Mouse (Mus musculus) stomach, embryonic 15.5 days (tissue): ENCODE results near the gene Slc11a2. TPM values are rescaled to one million over a fixed set of nuclear protein-coding genes. Genes with fewer than 3 reads are reported as not detected.

Source experiments
- ATAC-seq: fragments of 200-750 bp; cut with Nextera tagmentation; 2 replicates; pipeline ENCODE4 v1.8.0; 2017; ENCODE audit warnings: low read depth, moderate number of reproducible peaks, moderate TSS enrichment; ENCODE audit not compliant: insufficient read depth, low FRiP score
- H3K27ac ChIP-seq: fragments of 300-500 bp; sonication (generic); 2 replicates; pipeline ENCODE4 v1.5.1; 2015; ENCODE audit warnings: mild to moderate bottlenecking, inconsistent platforms
- H3K27me3 ChIP-seq: fragments of 300-500 bp; sonication (generic); replicated peaks from 2 replicates; pipeline ENCODE4 v1.6.1; 2015; ENCODE audit warnings: inconsistent platforms
- H3K36me3 ChIP-seq: fragments of 300-500 bp; sonication (generic); 2 replicates; pipeline ENCODE4 v1.6.1; 2015; ENCODE audit warnings: inconsistent platforms
- H3K4me1 ChIP-seq: fragments of 300-500 bp; sonication (generic); 2 replicates; pipeline ENCODE4 v1.6.1; 2015; ENCODE audit warnings: inconsistent platforms
- H3K4me2 ChIP-seq: fragments of 300-500 bp; sonication (generic); 2 replicates; pipeline ENCODE4 v1.6.1; 2015; ENCODE audit warnings: mild to moderate bottlenecking, inconsistent platforms
- H3K4me3 ChIP-seq: fragments of 300-500 bp; sonication (generic); replicated peaks from 2 replicates; pipeline ENCODE4 v1.5.1; 2015; ENCODE audit warnings: inconsistent platforms
- H3K9ac ChIP-seq: fragments of 300-500 bp; sonication (generic); 2 replicates; pipeline ENCODE4 v1.6.1; 2015; ENCODE audit warnings: inconsistent platforms
- H3K9me3 ChIP-seq: fragments of 300-500 bp; sonication (generic); 2 replicates; pipeline ENCODE4 v1.6.1; 2016; ENCODE audit warnings: inconsistent platforms
- WGBS: fragments of 180-500 bp; shearing (Covaris S2); methylation state at CpG from one replicate; pipeline ENCODE4 v1.1.7; 2015; 5-methylcytosine and 5-hydroxymethylcytosine counted together
- polyA plus RNA-seq: library from polyadenylated mRNA; unstranded; fragments of >200 nt; fragmentation: Nextera tagmentation; extraction: Ambion mirVana; gene quantifications from 2 replicates; pipeline ENCODE4 v1.2.1, GENCODE M21; 2015

Gene Slc11a2
- polyA plus RNA-seq, 1 experiment from 2014 or later: 24.0 TPM

DNA sequence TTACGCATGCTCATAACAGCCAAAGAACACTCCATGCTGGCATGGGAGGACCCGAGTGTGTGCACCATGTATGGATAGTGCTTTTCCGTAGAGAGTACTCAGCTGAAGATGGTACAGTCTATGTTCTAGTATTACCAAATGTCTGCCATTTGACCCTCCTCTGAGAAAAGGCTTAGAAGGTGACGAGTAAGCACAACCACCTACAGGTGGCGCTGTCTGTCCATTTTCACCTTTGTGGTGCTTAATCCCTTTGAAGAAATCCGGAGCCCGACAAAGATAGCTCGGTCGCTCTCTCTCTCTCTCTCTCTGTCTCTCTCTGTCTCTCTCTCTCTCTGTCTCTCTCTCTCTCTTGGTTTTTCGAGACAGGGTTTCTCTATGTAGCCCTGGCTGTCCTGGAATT, 33.2 kb upstream of the Slc11a2 start:
- Histone ChIP-seq H3K4me3 (no peak overlapping the region), H3K4me1 (peaks cover 7% of the 10 kb centered on the region; the same call in 1 of the 2 replicates), H3K9me3 (no peaks in the 10 kb centered on the region), H3K27me3 (0 out of 2 replicates have a peak, but pooled peaks cover 5% of the 10 kb centered on the region), H3K27ac (no peak overlapping the region), H3K9ac (no peak overlapping the region), H3K4me2 (no peak overlapping the region), H3K36me3 (no peaks in the 10 kb centered on the region)
- 36% methylated on average over 10 of the region's 10 CpGs for WGBS
- ATAC-seq: no peak

DNA sequence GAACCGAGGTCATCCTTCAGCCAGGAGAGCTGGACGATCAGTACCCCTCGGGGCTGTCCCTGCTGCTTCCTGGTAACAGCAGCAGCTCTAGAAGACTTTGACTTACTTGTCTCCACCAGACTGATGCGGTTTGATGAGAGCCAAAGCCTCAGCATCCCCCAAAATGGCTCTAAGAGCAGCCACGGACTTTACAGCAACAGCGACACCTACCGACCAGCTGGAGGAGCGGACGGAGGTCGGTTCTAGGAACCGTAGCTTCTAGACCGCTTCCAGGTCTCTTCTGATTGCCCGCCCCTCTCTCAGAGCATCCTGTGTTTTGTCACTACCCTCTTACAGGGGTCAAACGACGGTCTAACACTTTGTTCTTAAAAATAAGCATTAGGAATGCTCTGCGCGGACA, 32.5 kb upstream of the Slc11a2 start:
- H3K36me3 ChIP-seq: no peaks in the 10 kb centered on the region
- no peak overlapping the region for H3K4me3 ChIP-seq
- H3K9me3 ChIP-seq: no peaks in the 10 kb centered on the region
- H3K27me3 ChIP-seq: 0 out of 2 replicates have a peak, but pooled peaks cover 5% of the 10 kb centered on the region
- no peak overlapping the region for H3K27ac ChIP-seq
- H3K4me2 ChIP-seq: peak overlapping the region; percentile 9; the same call in 1 of the 2 replicates
- 6% methylated on average over 17 of the region's 17 CpGs for WGBS
- no peak overlapping the region for H3K9ac ChIP-seq
- ATAC-seq: peak; percentile 36; the same call in 1 of the 2 replicates
- H3K4me1 ChIP-seq: peaks cover 7% of the 10 kb centered on the region; the same call in 1 of the 2 replicates

DNA sequence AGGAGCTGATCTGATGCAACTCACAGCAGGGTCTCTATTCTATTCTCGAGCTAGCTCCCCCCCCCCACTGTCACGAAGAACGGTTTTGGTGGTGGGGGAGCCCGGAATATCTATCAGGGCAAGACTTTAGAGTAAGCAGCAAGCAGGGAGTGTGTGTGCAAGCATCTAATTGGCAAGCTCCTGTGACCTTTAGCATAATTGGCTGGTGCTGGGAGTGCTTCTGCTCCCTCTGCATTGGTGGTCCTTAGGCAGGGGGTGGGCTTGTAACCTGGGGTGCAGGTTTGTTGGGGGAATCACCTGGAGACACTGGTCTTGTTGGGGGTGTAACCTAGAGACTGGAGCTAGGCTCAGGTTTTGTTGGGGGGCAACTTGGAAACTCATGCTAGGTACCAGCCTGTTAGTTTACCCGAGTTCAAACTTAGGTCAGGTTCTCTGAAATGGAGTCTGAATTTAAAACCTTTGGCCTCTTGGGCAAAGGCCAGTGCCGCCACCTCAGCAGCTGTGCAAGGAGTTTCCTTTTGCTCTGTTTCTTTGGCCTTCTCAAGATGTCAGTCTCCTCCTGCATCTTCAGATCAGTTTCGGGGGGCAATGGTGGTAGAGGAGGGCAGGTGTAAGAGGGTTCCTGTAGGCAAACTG, 31.6 kb upstream of the Slc11a2 start:
- 73% methylated on average over 7 of the region's 7 CpGs for WGBS

DNA sequence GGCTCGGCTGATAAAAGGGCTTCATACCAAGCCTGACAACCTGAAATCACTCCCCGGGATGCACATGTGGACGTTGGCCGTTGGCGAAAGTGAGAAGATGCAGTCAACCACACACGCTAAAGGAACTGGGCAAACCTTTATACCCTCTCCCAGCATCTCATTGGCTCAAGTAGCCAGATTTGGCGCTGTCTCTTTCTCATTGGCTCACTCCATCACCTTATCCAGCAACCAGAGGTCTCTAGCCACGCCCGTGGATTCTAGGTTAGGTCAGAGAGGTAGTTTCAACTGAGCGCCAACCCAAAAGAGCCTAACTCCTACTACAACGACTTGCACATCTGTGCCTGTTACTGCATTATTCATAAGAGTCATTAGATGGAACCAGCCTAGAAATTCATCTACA, 27.6 kb upstream of the Slc11a2 start:
- no peaks in the 10 kb centered on the region for H3K4me1 ChIP-seq
- H3K9ac ChIP-seq: no peak overlapping the region
- no peak overlapping the region for H3K4me2 ChIP-seq
- WGBS: 72% methylated on average over 11 of the region's 11 CpGs
- no peaks in the 10 kb centered on the region for H3K9me3 ChIP-seq
- no peaks in the 10 kb centered on the region for H3K27me3 ChIP-seq
- no peak overlapping the region for H3K27ac ChIP-seq
- no peaks in the 10 kb centered on the region for H3K36me3 ChIP-seq
- no peak for ATAC-seq
- H3K4me3 ChIP-seq: no peak overlapping the region

More for the DNA sequence above, 31.6 kb upstream of the Slc11a2 start:
- no peak overlapping the region for H3K27ac ChIP-seq
- no peak overlapping the region for H3K9ac ChIP-seq
- H3K36me3 ChIP-seq: no peaks in the 10 kb centered on the region
- ATAC-seq: no peak
- no peak overlapping the region for H3K4me3 ChIP-seq
- no peak overlapping the region for H3K4me2 ChIP-seq
- peaks cover 7% of the 10 kb centered on the region; the same call in 1 of the 2 replicates for H3K4me1 ChIP-seq
- 0 out of 2 replicates have a peak, but pooled peaks cover 5% of the 10 kb centered on the region for H3K27me3 ChIP-seq
- no peaks in the 10 kb centered on the region for H3K9me3 ChIP-seq

DNA sequence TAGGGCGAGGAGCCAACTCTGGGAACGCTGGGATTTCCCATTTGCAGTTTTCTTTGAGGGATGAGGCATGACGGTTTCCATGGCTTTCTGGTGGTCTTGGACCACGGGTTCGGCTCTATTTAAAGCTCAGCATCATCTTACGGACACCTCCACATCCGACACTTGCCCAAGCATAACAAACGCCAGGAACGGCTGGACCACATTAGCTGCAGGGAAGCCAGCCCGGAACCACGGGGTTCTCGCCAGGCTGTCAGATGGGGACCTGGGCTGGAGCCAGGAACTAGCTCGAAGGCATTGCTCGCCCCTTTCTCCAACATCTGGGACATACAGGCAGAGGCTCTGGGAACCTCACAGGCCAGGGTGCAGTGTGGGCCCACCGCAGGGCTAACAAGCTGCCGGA, 26.4 kb upstream of the Slc11a2 start:
- H3K9ac ChIP-seq: no peak overlapping the region
- no peak overlapping the region for H3K4me2 ChIP-seq
- no peak for ATAC-seq
- H3K4me3 ChIP-seq: no peak overlapping the region
- no peaks in the 10 kb centered on the region for H3K4me1 ChIP-seq
- WGBS: 56% methylated on average over 16 of the region's 16 CpGs
- H3K36me3 ChIP-seq: no peaks in the 10 kb centered on the region
- H3K27me3 ChIP-seq: no peaks in the 10 kb centered on the region
- H3K9me3 ChIP-seq: no peaks in the 10 kb centered on the region
- H3K27ac ChIP-seq: 0 out of 2 replicates have a peak overlapping the region, but pooled peaks have one; percentile 24

DNA sequence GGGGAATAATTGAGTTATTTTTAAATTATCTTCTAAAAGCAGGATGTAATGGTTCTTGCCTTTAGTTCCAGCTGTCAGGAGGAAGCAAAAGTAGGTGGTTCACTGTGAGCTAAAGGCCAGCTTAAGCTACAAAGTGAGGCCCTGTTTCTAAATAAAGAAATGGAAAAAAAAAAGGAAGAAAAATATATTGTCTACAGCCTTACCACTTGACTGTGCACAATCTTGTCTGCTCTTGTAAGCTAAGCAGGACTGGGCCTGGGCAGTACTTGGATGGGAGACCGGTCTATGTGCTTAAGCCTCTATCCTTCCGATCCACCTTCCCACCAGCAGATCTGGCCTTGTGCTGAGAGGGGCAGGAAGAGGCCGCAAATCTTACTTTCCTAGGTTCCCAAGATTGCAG, 24.6 kb upstream of the Slc11a2 start:
- no peaks in the 10 kb centered on the region for H3K9me3 ChIP-seq
- no peak overlapping the region for H3K27ac ChIP-seq
- H3K4me1 ChIP-seq: no peaks in the 10 kb centered on the region
- no peak overlapping the region for H3K9ac ChIP-seq
- H3K27me3 ChIP-seq: no peaks in the 10 kb centered on the region
- H3K4me3 ChIP-seq: no peak overlapping the region
- WGBS: 82% methylated on average over 3 of the region's 3 CpGs
- H3K36me3 ChIP-seq: no peaks in the 10 kb centered on the region
- ATAC-seq: no peak
- no peak overlapping the region for H3K4me2 ChIP-seq

DNA sequence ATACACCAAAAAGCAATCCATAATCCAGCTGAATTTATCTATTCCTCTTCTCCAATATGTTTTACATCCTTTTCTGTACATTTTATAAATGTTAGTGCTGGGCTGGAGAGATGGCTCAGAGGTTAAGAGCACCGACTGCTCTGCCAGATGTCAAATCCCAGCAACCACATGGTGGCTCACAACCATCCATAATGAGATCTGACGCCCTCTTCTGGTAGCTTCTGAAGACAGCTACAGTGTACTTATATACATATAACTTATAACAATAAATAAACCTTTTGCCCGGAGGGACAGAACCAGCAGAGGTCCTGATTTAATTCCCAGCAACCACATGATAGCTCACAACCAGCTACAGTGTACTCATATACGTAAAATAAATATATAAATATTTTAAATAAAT, 23.7 kb upstream of the Slc11a2 start:
- Histone ChIP-seq H3K9ac (no peak overlapping the region), H3K9me3 (no peaks in the 10 kb centered on the region), H3K36me3 (no peaks in the 10 kb centered on the region), H3K4me1 (0 out of 2 replicates have a peak, but pooled peaks cover 4% of the 10 kb centered on the region), H3K4me2 (no peak overlapping the region), H3K27me3 (no peaks in the 10 kb centered on the region), H3K4me3 (no peak overlapping the region), H3K27ac (no peak overlapping the region)
- no peak for ATAC-seq
- WGBS: 65% methylated on average over 4 of the region's 4 CpGs

DNA sequence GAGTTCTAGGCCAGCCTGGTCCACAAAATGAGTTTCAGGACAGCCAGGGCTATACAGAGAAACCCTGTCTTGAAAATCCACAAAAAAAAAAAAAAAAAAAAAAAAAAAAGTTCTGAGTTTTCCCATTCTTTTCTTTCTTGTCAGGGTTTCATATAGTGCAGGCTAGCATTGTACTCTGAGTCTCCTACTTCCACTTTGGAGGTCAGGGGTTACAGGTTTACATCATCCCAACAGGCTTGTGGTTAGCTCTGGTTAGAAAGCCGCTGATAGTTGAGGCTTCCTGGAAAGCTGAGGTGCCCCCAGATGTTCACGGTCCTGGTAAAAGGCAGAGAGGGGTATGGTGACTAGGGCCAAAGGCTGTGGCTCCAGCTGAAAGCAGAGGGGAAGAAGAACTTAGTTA, 22.0 kb upstream of the Slc11a2 start:
- H3K4me1 ChIP-seq: peaks cover 8% of the 10 kb centered on the region; the same call in 1 of the 2 replicates
- no peaks in the 10 kb centered on the region for H3K9me3 ChIP-seq
- no peak for ATAC-seq
- H3K36me3 ChIP-seq: no peaks in the 10 kb centered on the region
- 50% methylated on average over 2 of the region's 2 CpGs for WGBS
- H3K4me3 ChIP-seq: no peak overlapping the region
- no peak overlapping the region for H3K9ac ChIP-seq
- no peaks in the 10 kb centered on the region for H3K27me3 ChIP-seq
- H3K4me2 ChIP-seq: no peak overlapping the region
- no peak overlapping the region for H3K27ac ChIP-seq

DNA sequence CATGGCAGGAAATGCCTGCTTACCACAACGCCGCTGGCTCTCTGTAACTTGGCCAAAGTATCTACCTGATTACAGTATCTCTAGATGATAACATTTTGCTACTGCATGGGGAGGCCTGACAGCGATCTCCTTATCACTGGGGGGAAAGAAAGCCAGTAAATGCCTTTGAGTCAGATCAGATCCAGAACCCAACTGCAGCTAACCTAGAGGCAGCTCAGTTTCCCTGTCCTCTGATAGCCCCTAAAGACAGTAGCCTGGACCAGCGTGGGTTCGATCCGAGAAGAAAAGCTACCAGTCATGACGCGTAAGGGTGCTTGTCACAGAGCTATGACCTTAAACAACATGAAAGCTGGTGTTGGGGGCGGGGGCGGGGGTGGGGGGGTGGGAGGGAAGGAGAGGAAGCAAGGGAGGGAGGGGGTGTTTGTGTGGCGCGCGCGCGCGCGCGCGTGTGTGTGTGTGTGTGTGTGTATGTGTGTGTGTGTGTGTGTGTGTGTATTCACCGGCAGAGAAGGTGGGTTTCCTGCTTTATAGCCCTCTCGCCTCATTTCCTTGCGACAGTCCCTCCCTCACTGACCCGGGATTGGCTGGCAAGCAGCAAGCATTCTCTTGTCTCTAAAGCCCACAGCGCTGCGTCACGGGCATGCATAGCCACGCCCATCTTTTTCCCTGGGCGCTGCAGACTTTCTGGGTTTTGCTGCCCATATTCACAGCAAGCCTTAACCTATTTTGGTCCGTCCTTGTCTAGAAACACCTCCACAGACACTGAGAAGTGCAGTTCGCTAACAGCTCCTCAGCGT, 18.5 kb upstream of the Slc11a2 start:
- Histone ChIP-seq H3K4me2 (peak overlapping the region; percentile 75), H3K36me3 (no peaks in the 10 kb centered on the region), H3K9me3 (no peaks in the 10 kb centered on the region), H3K9ac (peak overlapping the region; percentile 44; the same call in 1 of the 2 replicates), H3K4me3 (peak overlapping the region; percentile 43), H3K27me3 (no peaks in the 10 kb centered on the region), H3K27ac (peak overlapping the region; percentile 89), H3K4me1 (peaks cover 8% of the 10 kb centered on the region; the same call in 1 of the 2 replicates)
- 2% methylated on average over 27 of the region's 31 CpGs for WGBS
- peak; percentile 97 for ATAC-seq

DNA sequence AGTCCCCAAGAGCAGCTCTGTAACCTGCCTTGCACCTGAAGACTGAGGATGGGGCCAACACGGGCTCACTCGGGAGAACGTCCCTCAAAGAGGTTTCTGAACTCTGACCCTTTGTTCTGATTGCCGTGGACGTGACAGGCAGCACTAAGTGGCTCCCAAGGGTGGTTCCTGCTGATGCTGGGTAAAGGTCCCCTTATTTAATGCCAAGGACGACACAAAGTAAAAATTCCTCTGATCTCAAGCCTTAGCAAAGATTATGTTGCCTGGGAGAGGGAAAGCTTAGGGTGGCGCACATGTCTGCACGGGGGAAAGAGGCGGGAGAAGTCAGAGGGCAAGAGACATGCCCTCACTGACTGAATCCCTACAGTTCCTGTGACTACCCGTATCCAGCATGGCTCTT, 11.6 kb upstream of the Slc11a2 start:
- no peaks in the 10 kb centered on the region for H3K4me1 ChIP-seq
- no peaks in the 10 kb centered on the region for H3K9me3 ChIP-seq
- no peak overlapping the region for H3K4me2 ChIP-seq
- 52% methylated on average over 10 of the region's 10 CpGs for WGBS
- H3K4me3 ChIP-seq: no peak overlapping the region
- peak; percentile 44; the same call in 1 of the 2 replicates for ATAC-seq
- H3K27me3 ChIP-seq: no peaks in the 10 kb centered on the region
- no peak overlapping the region for H3K27ac ChIP-seq
- no peak overlapping the region for H3K9ac ChIP-seq
- no peaks in the 10 kb centered on the region for H3K36me3 ChIP-seq

DNA sequence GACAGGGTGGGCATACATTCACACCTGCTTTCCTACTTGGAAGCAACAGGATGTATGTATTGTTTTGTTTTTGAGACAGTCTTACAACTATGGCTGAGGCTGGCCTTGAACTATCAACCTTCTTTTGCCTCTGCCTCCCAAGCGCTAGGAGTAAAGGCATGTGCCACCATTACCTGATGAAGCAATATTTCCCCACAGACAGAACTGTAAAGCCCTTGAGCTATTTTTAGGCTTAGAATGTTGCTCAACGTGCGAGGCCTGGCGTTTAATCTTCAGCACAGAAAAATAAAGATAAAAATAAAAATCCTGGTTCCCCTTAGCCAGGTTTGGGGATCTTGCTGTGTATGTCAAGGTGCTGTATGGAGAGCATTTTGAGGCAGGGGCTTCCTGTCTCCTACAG, 11.2 kb upstream of the Slc11a2 start:
- no peak for ATAC-seq

DNA sequence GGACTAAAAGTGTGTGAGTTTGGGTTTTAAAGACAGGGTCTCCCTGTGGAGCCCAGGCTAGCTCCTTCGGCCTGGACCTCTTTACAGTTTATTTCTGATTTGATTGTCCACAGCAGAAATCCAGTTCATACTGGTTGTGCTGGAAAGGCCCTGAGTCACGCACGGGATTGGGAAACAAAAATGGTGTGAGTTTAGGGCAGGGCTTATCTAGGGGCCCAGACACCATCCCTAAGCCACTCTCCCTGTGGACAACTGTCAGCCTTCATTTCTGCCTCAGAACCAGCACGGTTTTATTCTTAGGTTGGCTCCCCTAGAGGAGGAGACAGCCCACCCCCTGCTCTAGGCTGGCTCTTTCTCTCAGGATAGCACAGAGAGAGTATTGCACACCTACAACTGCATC, 8.4 kb upstream of the Slc11a2 start:
- Histone ChIP-seq H3K27me3 (no peaks in the 10 kb centered on the region), H3K36me3 (no peaks in the 10 kb centered on the region), H3K4me2 (no peak overlapping the region), H3K27ac (no peak overlapping the region), H3K9ac (no peak overlapping the region), H3K4me3 (no peak overlapping the region), H3K9me3 (no peaks in the 10 kb centered on the region), H3K4me1 (no peaks in the 10 kb centered on the region)
- no peak for ATAC-seq
- WGBS: 65% methylated on average over 4 of the region's 4 CpGs

More for the DNA sequence above, 11.2 kb upstream of the Slc11a2 start:
- Histone ChIP-seq H3K36me3 (no peaks in the 10 kb centered on the region), H3K4me2 (no peak overlapping the region), H3K4me1 (no peaks in the 10 kb centered on the region), H3K9me3 (no peaks in the 10 kb centered on the region), H3K27me3 (no peaks in the 10 kb centered on the region), H3K27ac (no peak overlapping the region), H3K4me3 (no peak overlapping the region), H3K9ac (no peak overlapping the region)
- 69% methylated on average over 4 of the region's 4 CpGs for WGBS
